Mouse (Mus musculus): ENCODE results near the gene Ptprd. TPM values are rescaled to one million over a fixed set of nuclear protein-coding genes. Genes with fewer than 3 reads are reported as not detected.

Ptprd gene
- total and polyA plus RNA-seq, 3 experiments: not detected

GRCm38 (mm10) chr4:76222520-76222919, 1989.2 kb downstream of the Ptprd start:
- Histone ChIP-seq H3K79me2 (ENCODE audit: control insufficient read depth, insufficient read depth, low read length, poor library complexity) (no peaks in the 10 kb centered on the region), H3K27ac (ENCODE audit: control insufficient read depth, low read depth, low read length) (no peak overlapping the region), H3K27me3 (ENCODE audit: control insufficient read depth in 1 of 2, insufficient read depth in 2 of 2, low read length in 2 of 2) (no peaks in the 10 kb centered on the region), H3K9ac (ENCODE audit: control insufficient read depth, low read depth, low read length, poor library complexity, severe bottlenecking) (no peak overlapping the region), H3K4me1 (ENCODE audit: control insufficient read depth in 1 of 2, insufficient read depth in 2 of 2, low read length in 2 of 2) (no peaks in the 10 kb centered on the region), H3K4me3 (ENCODE audit: control insufficient read depth in 1 of 2, insufficient read depth in 1 of 2, low read depth in 2 of 2, low read length in 2 of 2) (no peak overlapping the region), H3K36me3 (ENCODE audit: control insufficient read depth in 1 of 2, insufficient read depth in 2 of 2, low read length in 2 of 2) (no peaks in the 10 kb centered on the region), H3K9me3 (replicated peaks; ENCODE audit: insufficient read depth, low read length) (no peaks in the 10 kb centered on the region)
- no peak for TF ChIP-seq KAT2A (conservative IDR thresholded peaks at IDR 0.05; ENCODE audit: low read depth, low read length)
- no peak for TF ChIP-seq ZKSCAN1 (IDR thresholded peaks at IDR 0.05; ENCODE audit: low read depth, low read length)
- TF ChIP-seq CTCF (IDR thresholded peaks at IDR 0.05 in 2 of 3, conservative IDR thresholded peaks at IDR 0.05 in 1 of 3; ENCODE audit: control insufficient read depth in 1 of 3, insufficient read depth in 1 of 3, low read depth in 2 of 3, low read length in 3 of 3, poor library complexity in 1 of 3, severe bottlenecking in 1 of 3): no peak
- no peak for DNase-seq (ENCODE audit: low read depth, low spot score)

GRCm38 (mm10) chr4:76218065-76218464, 1993.7 kb downstream of the Ptprd start:
- DNase-seq (ENCODE audit: low read depth, low spot score): no peak
- Histone ChIP-seq H3K9me3 (replicated peaks; ENCODE audit: insufficient read depth, low read length) (no peaks in the 10 kb centered on the region), H3K4me1 (ENCODE audit: control insufficient read depth in 1 of 2, insufficient read depth in 2 of 2, low read length in 2 of 2) (no peaks in the 10 kb centered on the region), H3K27me3 (ENCODE audit: control insufficient read depth in 1 of 2, insufficient read depth in 2 of 2, low read length in 2 of 2) (no peaks in the 10 kb centered on the region), H3K4me3 (ENCODE audit: control insufficient read depth in 1 of 2, insufficient read depth in 1 of 2, low read depth in 2 of 2, low read length in 2 of 2) (no peak overlapping the region), H3K79me2 (ENCODE audit: control insufficient read depth, insufficient read depth, low read length, poor library complexity) (no peaks in the 10 kb centered on the region), H3K27ac (ENCODE audit: control insufficient read depth, low read depth, low read length) (no peak overlapping the region), H3K9ac (ENCODE audit: control insufficient read depth, low read depth, low read length, poor library complexity, severe bottlenecking) (no peak overlapping the region), H3K36me3 (ENCODE audit: control insufficient read depth in 1 of 2, insufficient read depth in 2 of 2, low read length in 2 of 2) (no peaks in the 10 kb centered on the region)
- TF ChIP-seq E2F4 (IDR thresholded peaks at IDR 0.05; ENCODE audit: borderline replicate concordance, low read depth, low read length) (no peak), MAX (IDR thresholded peaks at IDR 0.05; ENCODE audit: low read length) (no peak), USF2 (IDR thresholded peaks at IDR 0.05; ENCODE audit: borderline replicate concordance in 1 of 2, insufficient read depth in 1 of 2, low read depth in 1 of 2, low read length in 2 of 2) (no peak), SMC3 (IDR thresholded peaks at IDR 0.05; ENCODE audit: low read depth, low read length) (no peak), ETS1 (IDR thresholded peaks at IDR 0.05; ENCODE audit: low read depth, low read length) (no peak), UBTF (IDR thresholded peaks at IDR 0.05; ENCODE audit: borderline replicate concordance, insufficient read depth, low read depth, low read length) (no peak), KAT2A (conservative IDR thresholded peaks at IDR 0.05; ENCODE audit: low read depth, low read length) (no peak), MYB (IDR thresholded peaks at IDR 0.05; ENCODE audit: low read depth, low read length) (no peak), TAL1 (IDR thresholded peaks at IDR 0.05; ENCODE audit: low read length) (no peak), ZMIZ1 (IDR thresholded peaks at IDR 0.05; ENCODE audit: low read depth, low read length) (no peak), BHLHE40 (IDR thresholded peaks at IDR 0.05; ENCODE audit: borderline replicate concordance, low read depth, low read length) (no peak), ELF1 (IDR thresholded peaks at IDR 0.05; ENCODE audit: low read depth, low read length) (no peak), TCF12 (IDR thresholded peaks at IDR 0.05; ENCODE audit: low read depth, low read length) (no peak), JUND (IDR thresholded peaks at IDR 0.05; ENCODE audit: low read depth, low read length) (no peak), MAZ (IDR thresholded peaks at IDR 0.05; ENCODE audit: low read depth, low read length) (no peak), GABPA (IDR thresholded peaks at IDR 0.05; ENCODE audit: low read depth, low read length) (no peak), RAD21 (IDR thresholded peaks at IDR 0.05; ENCODE audit: low read depth, low read length) (no peak), NRF1 (IDR thresholded peaks at IDR 0.05; ENCODE audit: insufficient read depth, low read depth, low read length, poor library complexity, severe bottlenecking) (no peak), CTCF (IDR thresholded peaks at IDR 0.05 in 2 of 3, conservative IDR thresholded peaks at IDR 0.05 in 1 of 3; ENCODE audit: control insufficient read depth in 1 of 3, insufficient read depth in 1 of 3, low read depth in 2 of 3, low read length in 3 of 3, poor library complexity in 1 of 3, severe bottlenecking in 1 of 3) (no peak)

Measured in MEL (cell line).